Mouse (Mus musculus): ENCODE results near the gene 0610010F05Rik. TPM values are rescaled to one million over a fixed set of nuclear protein-coding genes. Genes with fewer than 3 reads are reported as not detected.

0610010F05Rik gene
- polyA plus RNA-seq, 1 experiment from 2014 or later, result 82.2 TPM

DNA sequence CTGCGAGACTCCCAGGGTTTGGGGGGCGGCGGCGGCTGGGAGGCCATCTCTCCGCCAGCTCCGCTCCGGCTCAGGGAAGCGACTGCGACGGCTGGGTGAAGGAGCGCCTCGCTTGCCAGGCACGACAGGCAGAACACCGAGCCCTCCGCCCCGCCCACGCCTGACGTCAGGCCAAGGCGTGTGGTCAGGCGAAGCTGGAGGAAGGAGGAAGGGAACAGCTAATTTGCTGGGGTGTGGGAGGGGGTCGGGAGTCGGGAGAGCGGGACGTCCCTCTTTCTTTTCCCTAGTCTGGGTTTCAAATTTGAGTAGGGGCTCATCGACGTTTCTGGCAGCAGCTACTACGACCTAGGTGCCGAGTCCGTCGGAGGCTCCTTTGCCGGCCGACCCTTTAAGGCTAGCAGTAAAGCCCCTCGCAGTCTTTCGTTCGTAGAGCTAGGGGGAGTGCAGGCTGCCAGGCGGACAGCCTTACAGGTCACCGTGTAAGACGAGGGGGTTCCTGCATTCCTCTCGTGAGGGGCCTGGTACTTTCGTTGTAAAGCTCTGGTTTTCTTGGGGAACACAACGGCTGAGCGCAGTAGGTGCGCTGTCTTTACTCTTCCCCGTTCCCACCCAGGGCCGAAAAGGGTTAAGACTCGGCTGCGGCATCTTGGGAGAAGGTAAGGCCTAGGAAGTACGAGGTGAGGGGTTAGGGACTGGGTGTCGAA lies 32.5 kb upstream of the 0610010F05Rik start, which contains the start of gene Pex13:
Pex13 (minus strand) TSS at position 162 of the 704 bp plus-strand sequence.
- under 1% methylated on average over 44 of the region's 49 CpGs for WGBS
- ATAC-seq (ENCODE audit: low FRiP score) (peak; percentile 99), DNase-seq (ENCODE audit: low spot score) (peak; percentile 98)
- peak within 1 kb of the TSS; percentile 63 for H3K4me2 ChIP-seq (replicated peaks; ENCODE audit: low read depth, low read length)
- peak within 1 kb of the TSS; percentile 69 for H3K4me3 ChIP-seq (ENCODE audit: low read depth, low read length)
- H3K27me3 ChIP-seq (ENCODE audit: control insufficient read depth, insufficient read depth, low read length), result no peaks in the 10 kb centered on the region
- no peaks in the 10 kb centered on the region for H3K4me1 ChIP-seq (replicated peaks; ENCODE audit: control insufficient read depth, insufficient read depth, low read length)
- H3K9ac ChIP-seq (ENCODE audit: low read depth, low read length), result peak within 1 kb of the TSS; percentile 73
- peak within 1 kb of the TSS; percentile 74 for H3K27ac ChIP-seq (ENCODE audit: low read depth, low read length)
- H3K36me3 ChIP-seq (ENCODE audit: control insufficient read depth, insufficient read depth, low read length), result no peaks in the 10 kb centered on the region
- H3K9me3 ChIP-seq (ENCODE audit: control insufficient read depth, low read length), result no peaks in the 10 kb centered on the region

DNA sequence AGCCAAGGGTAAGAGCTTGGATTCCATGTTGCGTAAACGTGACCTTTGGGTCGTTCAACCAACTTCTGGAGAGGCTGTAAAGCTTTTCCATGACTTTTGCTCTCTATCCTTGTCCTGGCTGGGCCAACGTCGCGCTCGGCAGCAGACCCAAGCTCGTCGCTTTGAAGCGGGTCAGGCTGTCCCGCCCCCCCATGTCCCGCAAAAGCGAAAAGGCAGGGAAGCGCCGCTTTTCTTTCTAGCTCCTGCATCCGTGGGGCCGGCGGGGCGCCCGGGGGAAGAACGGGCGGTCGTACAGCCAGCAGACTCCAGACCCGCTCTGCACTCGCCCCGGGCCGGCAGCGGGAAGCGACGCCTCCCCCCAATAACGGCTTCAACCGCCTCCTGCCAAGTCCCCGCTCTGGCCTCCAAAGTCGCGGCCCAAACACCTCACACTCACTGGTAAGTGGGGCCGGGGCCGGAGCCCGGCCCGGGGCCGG lies 31.9 kb upstream of the 0610010F05Rik start, which contains the start of gene Pus10:
Pus10 (plus strand) TSS at position 364 of the 476 bp plus-strand sequence.
- ATAC-seq (ENCODE audit: low FRiP score) (peak; percentile 79), DNase-seq (ENCODE audit: low spot score) (no peak)
- Histone ChIP-seq H3K36me3 (ENCODE audit: control insufficient read depth, insufficient read depth, low read length) (no peaks in the 10 kb centered on the region), H3K4me3 (ENCODE audit: low read depth, low read length) (peak within 1 kb of the TSS; percentile 69), H3K9me3 (ENCODE audit: control insufficient read depth, low read length) (no peaks in the 10 kb centered on the region), H3K4me2 (replicated peaks; ENCODE audit: low read depth, low read length) (peak within 1 kb of the TSS; percentile 63), H3K4me1 (replicated peaks; ENCODE audit: control insufficient read depth, insufficient read depth, low read length) (no peaks in the 10 kb centered on the region), H3K9ac (ENCODE audit: low read depth, low read length) (peak within 1 kb of the TSS; percentile 73), H3K27me3 (ENCODE audit: control insufficient read depth, insufficient read depth, low read length) (no peaks in the 10 kb centered on the region), H3K27ac (ENCODE audit: low read depth, low read length) (peak within 1 kb of the TSS; percentile 74)
- 1% methylated on average over 30 of the region's 40 CpGs for WGBS

DNA sequence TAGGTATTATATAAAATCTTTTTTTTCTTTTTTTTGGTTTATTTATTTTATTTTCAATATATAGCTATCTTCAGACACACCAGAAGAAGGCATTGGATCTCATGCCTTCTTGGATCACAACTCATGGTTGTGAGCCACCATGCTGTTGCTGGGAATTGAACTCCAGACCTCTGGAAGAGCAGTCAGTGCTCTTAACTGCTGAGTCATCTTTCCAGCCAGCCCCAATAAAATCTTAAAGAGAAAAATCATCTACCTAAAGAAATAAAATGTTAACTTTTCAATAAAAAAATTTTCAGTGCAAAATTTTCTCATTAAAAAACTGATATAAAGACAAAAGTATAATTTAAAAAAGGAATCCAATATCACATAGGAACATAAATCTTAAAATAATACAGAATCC lies 30.8 kb upstream of the 0610010F05Rik start:
- H3K4me3 ChIP-seq (ENCODE audit: low read depth, low read length), result no peak overlapping the region
- H3K27me3 ChIP-seq (ENCODE audit: control insufficient read depth, insufficient read depth, low read length), result no peaks in the 10 kb centered on the region
- H3K4me1 ChIP-seq (replicated peaks; ENCODE audit: control insufficient read depth, insufficient read depth, low read length), result no peaks in the 10 kb centered on the region
- no peak overlapping the region for H3K27ac ChIP-seq (ENCODE audit: low read depth, low read length)
- no peaks in the 10 kb centered on the region for H3K36me3 ChIP-seq (ENCODE audit: control insufficient read depth, insufficient read depth, low read length)
- no peaks in the 10 kb centered on the region for H3K9me3 ChIP-seq (ENCODE audit: control insufficient read depth, low read length)
- H3K4me2 ChIP-seq (replicated peaks; ENCODE audit: low read depth, low read length), result no peak overlapping the region
- ATAC-seq (ENCODE audit: low FRiP score) (no peak), DNase-seq (ENCODE audit: low spot score) (no peak)
- H3K9ac ChIP-seq (ENCODE audit: low read depth, low read length), result no peak overlapping the region

DNA sequence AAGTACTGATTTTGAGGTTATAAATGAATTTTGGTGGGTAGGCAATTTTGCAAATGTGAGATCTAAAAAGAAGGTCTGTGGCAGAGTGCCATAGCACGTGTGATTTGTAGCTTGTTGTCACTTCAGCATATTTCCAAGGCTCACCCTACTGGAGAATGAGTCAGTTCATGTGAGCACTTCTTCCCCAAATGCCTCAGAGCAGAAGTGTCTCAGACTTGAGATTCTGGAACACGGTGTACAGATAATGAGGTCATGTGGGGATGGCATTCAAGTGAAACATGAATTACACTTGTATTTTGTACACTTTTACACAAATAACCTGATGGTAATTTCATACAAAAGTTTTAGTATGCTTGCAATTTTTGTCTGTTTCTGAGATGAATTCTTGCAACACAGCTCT lies 24.4 kb upstream of the 0610010F05Rik start:
- no peak for ATAC-seq (ENCODE audit: low FRiP score)
- no peaks in the 10 kb centered on the region for H3K9me3 ChIP-seq (ENCODE audit: control insufficient read depth, low read length)
- H3K4me1 ChIP-seq (replicated peaks; ENCODE audit: control insufficient read depth, insufficient read depth, low read length), result no peaks in the 10 kb centered on the region
- H3K9ac ChIP-seq (ENCODE audit: low read depth, low read length), result no peak overlapping the region
- H3K36me3 ChIP-seq (ENCODE audit: control insufficient read depth, insufficient read depth, low read length), result no peaks in the 10 kb centered on the region
- H3K27ac ChIP-seq (ENCODE audit: low read depth, low read length), result no peak overlapping the region
- no peaks in the 10 kb centered on the region for H3K27me3 ChIP-seq (ENCODE audit: control insufficient read depth, insufficient read depth, low read length)
- WGBS, result 87% methylated on average over 2 of the region's 2 CpGs
- no peak for DNase-seq (ENCODE audit: low spot score)
- no peak overlapping the region for H3K4me2 ChIP-seq (replicated peaks; ENCODE audit: low read depth, low read length)
- H3K4me3 ChIP-seq (ENCODE audit: low read depth, low read length), result no peak overlapping the region

DNA sequence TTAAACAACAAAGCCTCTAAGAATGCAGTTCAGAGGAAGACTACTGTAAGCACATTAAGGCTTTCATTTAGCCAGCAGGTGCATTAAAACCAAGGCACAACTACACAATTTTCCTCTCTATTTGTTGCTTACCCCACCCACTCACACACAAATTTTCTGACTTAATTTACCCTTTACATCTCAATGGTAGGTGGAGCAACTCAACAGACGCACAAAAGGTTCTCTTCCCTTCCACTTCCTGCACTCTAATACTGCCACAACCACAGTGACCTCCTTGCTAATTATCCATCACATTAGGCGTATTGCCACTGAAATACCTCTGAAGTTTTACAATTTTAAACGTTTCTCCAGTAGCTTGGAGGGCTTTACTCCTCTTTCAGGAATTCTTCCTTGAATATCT lies 20.2 kb upstream of the 0610010F05Rik start:
- no peak overlapping the region for H3K4me3 ChIP-seq (ENCODE audit: low read depth, low read length)
- no peaks in the 10 kb centered on the region for H3K9me3 ChIP-seq (ENCODE audit: control insufficient read depth, low read length)
- no peaks in the 10 kb centered on the region for H3K36me3 ChIP-seq (ENCODE audit: control insufficient read depth, insufficient read depth, low read length)
- 65% methylated on average over 3 of the region's 3 CpGs for WGBS
- ATAC-seq (ENCODE audit: low FRiP score) (no peak), DNase-seq (ENCODE audit: low spot score) (no peak)
- no peak overlapping the region for H3K9ac ChIP-seq (ENCODE audit: low read depth, low read length)
- no peaks in the 10 kb centered on the region for H3K4me1 ChIP-seq (replicated peaks; ENCODE audit: control insufficient read depth, insufficient read depth, low read length)
- no peak overlapping the region for H3K4me2 ChIP-seq (replicated peaks; ENCODE audit: low read depth, low read length)
- no peaks in the 10 kb centered on the region for H3K27me3 ChIP-seq (ENCODE audit: control insufficient read depth, insufficient read depth, low read length)
- no peak overlapping the region for H3K27ac ChIP-seq (ENCODE audit: low read depth, low read length)

DNA sequence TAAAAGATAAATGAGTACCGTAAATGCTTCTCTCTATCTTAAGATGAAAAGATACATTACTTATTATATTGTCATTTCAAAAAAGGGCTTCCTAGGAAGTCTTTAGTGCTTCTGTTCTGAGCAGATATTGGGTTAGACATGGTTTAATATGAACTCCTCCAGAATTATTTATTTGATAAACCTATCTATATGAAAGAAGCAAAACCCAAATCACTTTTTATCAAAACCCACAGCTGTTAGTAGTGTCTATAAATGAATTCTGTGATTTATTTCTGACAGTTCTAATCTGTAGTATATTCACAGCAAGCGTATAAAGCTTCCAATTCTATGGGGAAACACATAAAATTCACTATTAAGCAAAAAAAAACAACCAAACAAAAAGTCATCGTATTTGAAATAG lies 14.4 kb upstream of the 0610010F05Rik start:
- DNase-seq (ENCODE audit: low spot score) (no peak), ATAC-seq (ENCODE audit: low FRiP score) (no peak)
- Histone ChIP-seq H3K27ac (ENCODE audit: low read depth, low read length) (no peak overlapping the region), H3K4me1 (replicated peaks; ENCODE audit: control insufficient read depth, insufficient read depth, low read length) (no peaks in the 10 kb centered on the region), H3K4me2 (replicated peaks; ENCODE audit: low read depth, low read length) (no peak overlapping the region), H3K4me3 (ENCODE audit: low read depth, low read length) (no peak overlapping the region), H3K36me3 (ENCODE audit: control insufficient read depth, insufficient read depth, low read length) (no peaks in the 10 kb centered on the region), H3K9me3 (ENCODE audit: control insufficient read depth, low read length) (no peaks in the 10 kb centered on the region), H3K9ac (ENCODE audit: low read depth, low read length) (no peak overlapping the region), H3K27me3 (ENCODE audit: control insufficient read depth, insufficient read depth, low read length) (no peaks in the 10 kb centered on the region)
- 97% methylated on average over 3 of the region's 3 CpGs for WGBS

DNA sequence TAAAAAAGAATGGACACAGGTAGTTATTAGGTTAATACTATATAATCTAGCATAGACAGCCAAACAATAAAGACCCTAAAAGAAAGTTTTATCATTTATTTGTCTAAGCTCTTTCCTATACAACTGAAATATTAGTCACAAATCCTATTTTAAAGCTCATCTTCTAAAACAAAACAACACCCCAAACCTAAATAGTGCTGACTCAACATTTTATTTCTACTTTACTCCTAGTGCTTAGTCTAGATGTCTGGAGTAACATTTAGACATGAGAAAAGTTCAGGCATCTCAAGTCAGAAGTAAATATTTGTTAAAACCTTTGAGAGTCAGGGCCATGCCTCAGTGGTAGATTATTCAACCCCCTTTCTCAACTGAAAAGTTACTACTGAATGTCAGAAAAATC lies 14.0 kb upstream of the 0610010F05Rik start:
- Histone ChIP-seq H3K9ac (ENCODE audit: low read depth, low read length) (no peak overlapping the region), H3K4me1 (replicated peaks; ENCODE audit: control insufficient read depth, insufficient read depth, low read length) (no peaks in the 10 kb centered on the region), H3K4me2 (replicated peaks; ENCODE audit: low read depth, low read length) (no peak overlapping the region), H3K27ac (ENCODE audit: low read depth, low read length) (no peak overlapping the region), H3K9me3 (ENCODE audit: control insufficient read depth, low read length) (no peaks in the 10 kb centered on the region), H3K4me3 (ENCODE audit: low read depth, low read length) (no peak overlapping the region), H3K36me3 (ENCODE audit: control insufficient read depth, insufficient read depth, low read length) (no peaks in the 10 kb centered on the region), H3K27me3 (ENCODE audit: control insufficient read depth, insufficient read depth, low read length) (no peaks in the 10 kb centered on the region)
- DNase-seq (ENCODE audit: low spot score) (no peak), ATAC-seq (ENCODE audit: low FRiP score) (no peak)

DNA sequence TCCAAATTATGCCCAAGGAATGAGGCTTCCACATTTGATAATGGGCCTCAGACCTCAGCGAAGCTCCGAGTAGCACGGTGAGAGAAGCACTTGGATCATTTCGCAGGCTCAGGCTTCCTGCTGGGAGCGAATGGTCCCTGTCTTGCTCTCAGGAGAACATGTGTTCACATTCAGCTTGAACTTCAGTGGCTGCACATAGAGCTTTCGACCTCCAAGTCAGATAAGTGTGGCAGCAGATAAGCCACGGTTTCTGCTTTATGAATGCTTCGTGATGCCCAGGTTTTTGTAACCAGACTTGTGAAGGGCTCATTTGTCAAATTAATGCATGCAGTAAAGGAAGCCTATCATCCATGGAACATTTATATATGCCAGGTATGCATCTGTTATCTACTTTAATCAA lies 1.1 kb upstream of the 0610010F05Rik start:
- Histone ChIP-seq H3K27me3 (ENCODE audit: control insufficient read depth, insufficient read depth, low read length) (no peaks in the 10 kb centered on the region), H3K9ac (ENCODE audit: low read depth, low read length) (no peak overlapping the region), H3K4me2 (replicated peaks; ENCODE audit: low read depth, low read length) (no peak overlapping the region), H3K4me1 (replicated peaks; ENCODE audit: control insufficient read depth, insufficient read depth, low read length) (no peaks in the 10 kb centered on the region), H3K27ac (ENCODE audit: low read depth, low read length) (no peak overlapping the region), H3K9me3 (ENCODE audit: control insufficient read depth, low read length) (no peaks in the 10 kb centered on the region), H3K4me3 (ENCODE audit: low read depth, low read length) (no peak overlapping the region), H3K36me3 (ENCODE audit: control insufficient read depth, insufficient read depth, low read length) (no peaks in the 10 kb centered on the region)
- DNase-seq (ENCODE audit: low spot score) (no peak), ATAC-seq (ENCODE audit: low FRiP score) (no peak)
- WGBS, result 73% methylated on average over 8 of the region's 8 CpGs

DNA sequence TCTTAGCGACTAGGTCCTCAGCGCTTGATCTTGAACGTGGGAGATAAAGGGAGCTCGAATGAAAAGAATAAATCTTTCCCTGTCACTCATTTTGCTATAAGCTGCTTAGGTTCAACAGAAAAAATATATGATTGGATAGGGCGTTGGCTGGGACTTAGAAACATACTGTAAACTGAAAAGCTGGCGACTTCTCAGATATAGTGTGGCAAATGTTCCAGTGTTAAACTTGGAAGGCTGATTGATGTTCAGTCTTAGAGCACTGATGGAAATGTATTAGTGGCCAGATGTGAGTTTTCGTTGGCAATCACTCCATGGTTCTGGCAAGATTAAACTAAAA lies 408 bp upstream of the 0610010F05Rik start:
- Histone ChIP-seq H3K27me3 (ENCODE audit: control insufficient read depth, insufficient read depth, low read length) (no peaks in the 10 kb centered on the region), H3K9ac (ENCODE audit: low read depth, low read length) (no peak overlapping the region), H3K9me3 (ENCODE audit: control insufficient read depth, low read length) (no peaks in the 10 kb centered on the region), H3K27ac (ENCODE audit: low read depth, low read length) (no peak overlapping the region; the same call in 1 of the 2 replicates), H3K4me1 (replicated peaks; ENCODE audit: control insufficient read depth, insufficient read depth, low read length) (no peaks in the 10 kb centered on the region), H3K4me2 (replicated peaks; ENCODE audit: low read depth, low read length) (peak overlapping the region; percentile 24), H3K4me3 (ENCODE audit: low read depth, low read length) (peak overlapping the region; percentile 85), H3K36me3 (ENCODE audit: control insufficient read depth, insufficient read depth, low read length) (no peaks in the 10 kb centered on the region)
- DNase-seq (ENCODE audit: low spot score) (no peak), ATAC-seq (ENCODE audit: low FRiP score) (no peak)
- 17% methylated on average over 7 of the region's 7 CpGs for whole genome bisulfite sequencing
